Mouse (Mus musculus): Measurements from ENCODE around the gene Actr2.

- TF ChIP-seq MYOD1 (IDR thresholded peaks at IDR 0.05; ENCODE audit: control insufficient read depth, insufficient read length, low read depth) (no peak), CEBPB (IDR thresholded peaks at IDR 0.05; ENCODE audit: low read depth) (no peak)
Observed at GRCm38 (mm10) chr11:20020720-20021119, 92.0 kb downstream of the Actr2 start.
